Mouse (Mus musculus) testis, adult 2 months (tissue): ENCODE measurements around the gene Lrp2. TPM values are rescaled to one million over a fixed set of nuclear protein-coding genes. Genes with fewer than 3 reads are reported as not detected.

Source experiments
- H3K27ac ChIP-seq: fragments of 200-500 bp; 2 replicates; pipeline ENCODE4 v1.5.1; 2012; ENCODE audit warnings: low read depth, low read length; ENCODE audit not compliant: control insufficient read depth, insufficient read depth
- H3K27me3 ChIP-seq: fragments of 200-500 bp; 2 replicates; pipeline ENCODE4 v1.6.1; 2012; ENCODE audit warnings: mild to moderate bottlenecking, low read length, moderate library complexity; ENCODE audit not compliant: control insufficient read depth, insufficient read depth
- H3K36me3 ChIP-seq: fragments of 200-500 bp; 2 replicates; pipeline ENCODE4 v1.6.1; 2012; ENCODE audit warnings: mild to moderate bottlenecking, low read length; ENCODE audit not compliant: control insufficient read depth, insufficient read depth
- H3K4me1 ChIP-seq: fragments of 200-500 bp; 2 replicates; pipeline ENCODE4 v1.6.1; 2012; ENCODE audit warnings: low read length; ENCODE audit not compliant: control insufficient read depth, insufficient read depth
- H3K4me3 ChIP-seq: fragments of 200-500 bp; 2 replicates; pipeline ENCODE4 v1.5.1; 2012; ENCODE audit warnings: low read depth, mild to moderate bottlenecking, low read length, moderate library complexity, mixed read lengths; ENCODE audit not compliant: control insufficient read depth
- CTCF ChIP-seq: fragments of 200-500 bp; IDR thresholded peaks from 2 replicates; pipeline ENCODE4 v1.5.1; 2012; ENCODE audit warnings: low read depth, mild to moderate bottlenecking, inconsistent platforms, low read length, moderate library complexity; ENCODE audit not compliant: control insufficient read depth, insufficient read depth, insufficient replicate concordance
- POLR2A ChIP-seq: fragments of 200-500 bp; IDR thresholded peaks from 2 replicates; pipeline ENCODE4 v1.6.1; 2012; ENCODE audit warnings: low read depth, mild to moderate bottlenecking, inconsistent platforms, low read length, moderate library complexity; ENCODE audit not compliant: control insufficient read depth
- polyA plus RNA-seq: library from polyadenylated mRNA; depleted of rRNA; stranded (reverse); fragments of >200 nt; gene quantifications from 2 replicates; pipeline ENCODE4 v1.2.3, GENCODE M21; 2012

Lrp2 gene
- polyA plus RNA-seq, 1 experiment, result 0.32 TPM

- no peak for TF ChIP-seq CTCF
- no peak for TF ChIP-seq POLR2A
- no peak overlapping the region for H3K4me3 ChIP-seq
- H3K36me3 ChIP-seq, result no peaks in the 10 kb centered on the region
- H3K27ac ChIP-seq, result no peak overlapping the region
- H3K4me1 ChIP-seq, result no peaks in the 10 kb centered on the region
- no peaks in the 10 kb centered on the region for H3K27me3 ChIP-seq
Measured at GRCm38 (mm10) chr2:69573038-69573732, 12.7 kb downstream of the Lrp2 start.

DNA sequence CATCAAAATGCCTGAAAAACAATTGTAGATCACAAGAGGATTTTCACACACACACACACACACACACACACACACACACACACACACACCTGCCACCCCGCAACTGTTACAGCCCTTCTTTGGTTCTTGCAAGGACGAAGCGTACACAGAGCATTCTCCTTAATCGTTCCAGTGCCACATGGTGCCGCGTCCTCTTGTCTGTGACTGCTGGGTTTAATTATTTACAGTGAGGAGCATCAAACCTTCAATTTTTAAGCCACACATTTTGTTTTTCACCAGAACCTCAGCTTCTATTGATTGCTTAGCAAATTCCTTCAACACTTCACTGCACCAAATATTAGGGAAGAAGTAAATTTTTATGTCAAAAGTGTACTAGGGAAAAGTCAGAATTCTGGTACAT is 15.3 kb downstream of the Lrp2 start:
- H3K27ac ChIP-seq, result no peak overlapping the region
- no peaks in the 10 kb centered on the region for H3K27me3 ChIP-seq
- no peak overlapping the region for H3K4me3 ChIP-seq
- TF ChIP-seq CTCF (no peak), POLR2A (no peak)
- no peaks in the 10 kb centered on the region for H3K4me1 ChIP-seq
- no peaks in the 10 kb centered on the region for H3K36me3 ChIP-seq

- H3K27ac ChIP-seq, result no peak overlapping the region
- no peak overlapping the region for H3K4me3 ChIP-seq
- TF ChIP-seq CTCF, result no peak
- no peak for TF ChIP-seq POLR2A
- no peaks in the 10 kb centered on the region for H3K36me3 ChIP-seq
- no peaks in the 10 kb centered on the region for H3K4me1 ChIP-seq
- H3K27me3 ChIP-seq, result no peaks in the 10 kb centered on the region
Measured at GRCm38 (mm10) chr2:69566281-69566680, 19.6 kb downstream of the Lrp2 start.

DNA sequence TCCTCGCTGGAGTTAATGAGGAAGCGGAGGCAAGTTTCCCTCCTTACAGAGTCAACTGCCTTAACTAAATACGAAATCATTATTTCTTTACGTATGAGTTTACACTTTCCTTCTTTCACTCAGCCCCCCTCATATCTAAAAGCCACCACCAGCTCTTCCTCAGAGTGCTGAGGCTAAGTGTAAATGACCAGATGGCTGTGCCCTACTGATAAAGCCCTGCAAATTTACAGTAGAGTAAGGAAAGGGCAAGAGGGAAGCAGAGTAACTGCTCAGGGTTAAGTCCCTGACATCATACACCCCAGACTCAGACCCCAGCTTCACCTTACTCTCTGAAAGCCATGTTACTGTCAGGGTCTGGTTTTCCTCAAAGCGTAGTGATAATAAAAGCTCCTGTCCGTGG is 22.4 kb downstream of the Lrp2 start:
- no peaks in the 10 kb centered on the region for H3K36me3 ChIP-seq
- H3K4me3 ChIP-seq, result no peak overlapping the region
- TF ChIP-seq POLR2A (no peak), CTCF (no peak)
- H3K4me1 ChIP-seq, result 0 out of 2 replicates have a peak, but pooled peaks cover 2% of the 10 kb centered on the region
- no peaks in the 10 kb centered on the region for H3K27me3 ChIP-seq
- no peak overlapping the region for H3K27ac ChIP-seq

DNA sequence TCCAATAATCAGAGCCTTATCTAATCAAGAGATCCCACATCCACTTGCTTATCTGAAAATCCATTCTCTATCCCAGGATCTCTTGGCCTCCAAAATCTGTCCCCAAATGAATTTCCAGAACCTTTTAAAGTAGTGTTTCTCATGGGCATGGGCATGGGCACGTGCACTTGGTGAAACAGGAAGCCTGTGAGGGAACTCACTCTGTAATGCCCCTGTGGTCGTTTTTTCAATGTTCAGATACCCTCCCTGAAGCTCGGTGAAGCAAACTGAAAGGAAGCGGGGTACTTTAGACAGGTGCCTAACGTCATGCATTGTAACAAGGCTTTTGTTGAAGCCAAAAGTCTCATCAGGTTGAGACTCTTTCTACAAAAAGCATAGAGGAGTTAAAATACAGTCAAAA is 23.1 kb downstream of the Lrp2 start:
- H3K27ac ChIP-seq, result no peak overlapping the region

DNA sequence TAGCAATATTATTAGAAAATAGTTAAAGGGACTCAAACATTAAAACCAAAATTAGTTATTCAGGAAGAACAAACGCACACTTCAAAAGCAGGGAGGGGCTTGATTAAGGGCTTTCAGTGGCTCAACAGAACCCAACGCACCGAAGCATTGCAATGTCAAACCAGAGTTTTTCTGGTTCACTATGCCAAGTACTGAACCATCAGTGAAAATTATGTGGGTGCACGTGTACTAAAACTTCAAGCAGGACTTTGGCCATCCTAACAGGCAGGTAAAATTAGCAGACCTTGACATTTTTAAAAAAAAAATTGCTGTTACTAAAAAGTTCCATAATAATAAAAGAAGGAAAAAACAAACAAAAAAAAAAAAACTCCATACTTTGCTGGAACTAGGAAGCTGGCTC is 25.6 kb downstream of the Lrp2 start:
- Histone ChIP-seq H3K4me3 (no peak overlapping the region), H3K27me3 (no peaks in the 10 kb centered on the region), H3K36me3 (no peaks in the 10 kb centered on the region), H3K4me1 (0 out of 2 replicates have a peak, but pooled peaks cover 2% of the 10 kb centered on the region), H3K27ac (no peak overlapping the region)
- TF ChIP-seq POLR2A (no peak), CTCF (no peak)

More for the DNA sequence above, 23.1 kb downstream of the Lrp2 start:
- H3K4me3 ChIP-seq, result no peak overlapping the region
- TF ChIP-seq POLR2A (no peak), CTCF (no peak)
- 0 out of 2 replicates have a peak, but pooled peaks cover 2% of the 10 kb centered on the region for H3K4me1 ChIP-seq
- no peaks in the 10 kb centered on the region for H3K36me3 ChIP-seq
- H3K27me3 ChIP-seq, result no peaks in the 10 kb centered on the region

- Histone ChIP-seq H3K27me3 (no peaks in the 10 kb centered on the region), H3K4me3 (no peak overlapping the region), H3K27ac (no peak overlapping the region), H3K4me1 (0 out of 2 replicates have a peak, but pooled peaks cover 2% of the 10 kb centered on the region), H3K36me3 (no peaks in the 10 kb centered on the region)
- TF ChIP-seq CTCF, result no peak
- no peak for TF ChIP-seq POLR2A
Measured at GRCm38 (mm10) chr2:69559380-69559779, 26.5 kb downstream of the Lrp2 start.

- TF ChIP-seq POLR2A, result no peak
- TF ChIP-seq CTCF, result no peak
- H3K27ac ChIP-seq, result no peak overlapping the region
- 0 out of 2 replicates have a peak, but pooled peaks cover 2% of the 10 kb centered on the region for H3K4me1 ChIP-seq
- no peaks in the 10 kb centered on the region for H3K36me3 ChIP-seq
- H3K4me3 ChIP-seq, result no peak overlapping the region
- no peaks in the 10 kb centered on the region for H3K27me3 ChIP-seq
Measured at GRCm38 (mm10) chr2:69556686-69557085, 29.2 kb downstream of the Lrp2 start.
